Mouse (Mus musculus) liver, postnatal 0 days (tissue): ENCODE results near the gene Runx3.

Experiments
- CTCF ChIP-seq: sonication (generic); IDR thresholded peaks from 2 replicates; pipeline ENCODE4 v1.5.1; 2016; ENCODE audit warnings: antibody characterized with exemption, low read depth
- EP300 ChIP-seq: IDR thresholded peaks from 2 replicates; pipeline ENCODE4 v1.6.1; 2016; ENCODE audit warnings: antibody characterized with exemption, low read depth, mild to moderate bottlenecking

DNA sequence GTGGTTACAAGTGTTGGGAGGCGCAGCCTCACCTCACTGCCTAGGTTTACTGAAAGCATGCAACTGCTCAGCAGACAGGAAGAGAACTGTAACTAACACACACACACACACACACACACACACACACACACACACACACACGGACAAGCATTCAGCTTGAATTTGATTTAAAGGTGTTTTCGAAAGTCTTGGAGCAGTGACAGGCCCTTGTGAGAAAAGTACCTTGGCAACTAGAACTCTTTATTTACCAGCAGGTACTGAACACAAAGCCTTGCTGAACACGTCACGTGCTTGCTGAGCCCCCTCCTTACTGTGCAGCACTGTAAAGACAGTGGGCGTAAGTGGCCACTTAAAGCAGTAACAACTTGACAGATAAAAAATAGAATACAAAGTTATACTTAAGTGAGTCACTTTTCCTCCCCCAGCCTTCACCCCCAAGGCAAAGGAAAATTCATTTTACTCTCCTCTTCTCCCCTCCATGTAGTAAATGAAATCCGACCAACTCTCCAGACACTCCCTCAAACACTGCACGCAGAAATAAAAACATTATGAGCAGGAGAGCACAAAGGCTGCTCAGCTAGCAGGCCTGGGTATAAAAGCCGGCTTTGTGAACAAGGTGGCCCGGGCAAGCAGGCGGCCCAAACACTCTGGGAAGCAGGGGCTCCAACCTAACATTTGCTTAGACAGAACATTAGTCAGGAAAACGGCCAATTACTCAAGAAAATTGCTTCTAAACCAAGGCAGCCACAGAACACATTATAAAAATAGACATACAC, 101.4 kb downstream of the Runx3 start:
- TF ChIP-seq CTCF (no peak), EP300 (no peak)
